Mouse (Mus musculus) midbrain, embryonic 14.5 days (tissue): ENCODE data around the gene Ruvbl2. TPM values are rescaled to one million over a fixed set of nuclear protein-coding genes. Genes with fewer than 3 reads are reported as not detected.
A peak's percentile ranks its signal among the peaks of the same experiment; 100 is the strongest.

Experiments
- ATAC-seq: fragments of 200-750 bp; cut with Nextera tagmentation; 2 replicates; pipeline ENCODE4 v1.8.0; 2017; ENCODE audit warnings: moderate number of reproducible peaks, moderate library complexity; ENCODE audit not compliant: low FRiP score, low TSS enrichment
- DNase-seq: peaks from one replicate; pipeline ENCODE4 v3.0.0-alpha.2; 2015
- H3K27ac ChIP-seq: fragments of 300-500 bp; sonication (generic); replicated peaks from 2 replicates; pipeline ENCODE4 v1.5.1; 2014; ENCODE audit warnings: mild to moderate bottlenecking, low read depth, low read length, moderate library complexity
- H3K27me3 ChIP-seq: fragments of 300-500 bp; sonication (generic); 2 replicates; pipeline ENCODE4 v1.6.1; 2014; ENCODE audit warnings: low read length, control low read depth, mixed read lengths; ENCODE audit not compliant: control insufficient read depth, insufficient read depth
- H3K36me3 ChIP-seq: fragments of 300-500 bp; sonication (generic); 2 replicates; pipeline ENCODE4 v1.6.1; 2014; ENCODE audit warnings: low read length, control low read depth; ENCODE audit not compliant: control insufficient read depth, insufficient read depth
- H3K4me1 ChIP-seq: fragments of 300-500 bp; sonication (generic); 2 replicates; pipeline ENCODE4 v1.6.1; 2014; ENCODE audit warnings: mild to moderate bottlenecking, antibody characterized with exemption, low read length, control low read depth; ENCODE audit not compliant: control insufficient read depth, insufficient read depth
- H3K4me2 ChIP-seq: fragments of 300-500 bp; sonication (generic); 2 replicates; pipeline ENCODE4 v1.6.1; 2014; ENCODE audit warnings: mild to moderate bottlenecking, low read length, moderate library complexity
- H3K4me3 ChIP-seq: fragments of 300-500 bp; sonication (generic); replicated peaks from 2 replicates; pipeline ENCODE4 v1.5.1; 2014; ENCODE audit warnings: low read depth, low read length
- H3K9ac ChIP-seq: fragments of 300-500 bp; sonication (generic); replicated peaks from 2 replicates; pipeline ENCODE4 v1.6.1; 2014; ENCODE audit warnings: mild to moderate bottlenecking, low read length, moderate library complexity
- H3K9me3 ChIP-seq: fragments of 300-500 bp; sonication (generic); 2 replicates; pipeline ENCODE4 v1.6.1; 2016; ENCODE audit warnings: low read length, control low read depth, mixed read lengths; ENCODE audit not compliant: control insufficient read depth
- WGBS: fragments of 180-500 bp; shearing (Covaris S2); extraction: QIAGEN DNeasy Blood & Tissue Kit; methylation state at CpG from one replicate; pipeline ENCODE4 v1.1.7; 2014; 5-methylcytosine and 5-hydroxymethylcytosine counted together
- polyA plus RNA-seq: library from polyadenylated mRNA; unstranded; fragments of >200 nt; fragmentation: Nextera tagmentation; extraction: Ambion mirVana; gene quantifications from 2 replicates; pipeline ENCODE4 v1.2.1, GENCODE M21; 2014

Gene Ruvbl2
- polyA plus RNA-seq, 1 experiment from 2014 or later, result 110 TPM

- Histone ChIP-seq H3K36me3 (peaks cover 92% of the 10 kb centered on the region), H3K9me3 (no peaks in the 10 kb centered on the region), H3K4me1 (no peaks in the 10 kb centered on the region), H3K9ac (no peak overlapping the region), H3K4me2 (no peak overlapping the region), H3K27me3 (no peaks in the 10 kb centered on the region), H3K4me3 (no peak overlapping the region), H3K27ac (no peak overlapping the region)
- DNase-seq (no peak), ATAC-seq (no peak)
- 94% methylated on average over 8 of the region's 8 CpGs for WGBS
These were observed 11.3 kb downstream of the Ruvbl2 start for GRCm38 (mm10) chr7:45426556-45426955.

GRCm38 (mm10) chr7:45421194-45421593, 16.7 kb downstream of the Ruvbl2 start:
- Histone ChIP-seq H3K27me3 (peaks cover 39% of the 10 kb centered on the region), H3K4me3 (no peak overlapping the region), H3K36me3 (peaks cover 55% of the 10 kb centered on the region), H3K4me2 (no peak overlapping the region), H3K9ac (no peak overlapping the region), H3K27ac (no peak overlapping the region), H3K9me3 (no peaks in the 10 kb centered on the region), H3K4me1 (no peaks in the 10 kb centered on the region)
- ATAC-seq (no peak), DNase-seq (no peak)
- 90% methylated on average over 14 of the region's 14 CpGs for WGBS

DNA sequence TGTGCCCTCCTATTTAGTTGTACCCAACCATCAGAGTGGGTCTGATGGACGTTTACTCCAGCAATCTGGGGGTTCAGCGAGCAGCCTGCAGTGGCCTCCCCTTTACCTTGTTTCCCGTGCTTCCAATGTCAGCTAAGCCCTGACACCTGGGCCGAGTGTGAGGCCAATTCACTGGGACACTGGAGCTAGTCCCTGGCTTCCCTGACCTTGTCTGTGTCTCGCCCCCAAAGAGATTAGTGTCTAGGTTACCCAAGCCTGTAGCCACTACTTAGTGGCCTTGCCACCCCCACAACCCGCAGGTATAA, 17.3 kb downstream of the Ruvbl2 start, which contains the start of gene Lhb:
TSS of gene Lhb (plus strand) at position 206 of the 305 bp plus-strand sequence.
- WGBS, result 52% methylated on average over 6 of the region's 6 CpGs
- Histone ChIP-seq H3K27me3 (peaks cover 45% of the 10 kb centered on the region), H3K9ac (no peak within 1 kb of the TSS), H3K27ac (no peak within 1 kb of the TSS), H3K4me2 (no peak within 1 kb of the TSS), H3K9me3 (no peaks in the 10 kb centered on the region), H3K4me1 (no peaks in the 10 kb centered on the region), H3K4me3 (no peak within 1 kb of the TSS), H3K36me3 (peaks cover 51% of the 10 kb centered on the region)
- no peak for ATAC-seq
- no peak for DNase-seq

DNA sequence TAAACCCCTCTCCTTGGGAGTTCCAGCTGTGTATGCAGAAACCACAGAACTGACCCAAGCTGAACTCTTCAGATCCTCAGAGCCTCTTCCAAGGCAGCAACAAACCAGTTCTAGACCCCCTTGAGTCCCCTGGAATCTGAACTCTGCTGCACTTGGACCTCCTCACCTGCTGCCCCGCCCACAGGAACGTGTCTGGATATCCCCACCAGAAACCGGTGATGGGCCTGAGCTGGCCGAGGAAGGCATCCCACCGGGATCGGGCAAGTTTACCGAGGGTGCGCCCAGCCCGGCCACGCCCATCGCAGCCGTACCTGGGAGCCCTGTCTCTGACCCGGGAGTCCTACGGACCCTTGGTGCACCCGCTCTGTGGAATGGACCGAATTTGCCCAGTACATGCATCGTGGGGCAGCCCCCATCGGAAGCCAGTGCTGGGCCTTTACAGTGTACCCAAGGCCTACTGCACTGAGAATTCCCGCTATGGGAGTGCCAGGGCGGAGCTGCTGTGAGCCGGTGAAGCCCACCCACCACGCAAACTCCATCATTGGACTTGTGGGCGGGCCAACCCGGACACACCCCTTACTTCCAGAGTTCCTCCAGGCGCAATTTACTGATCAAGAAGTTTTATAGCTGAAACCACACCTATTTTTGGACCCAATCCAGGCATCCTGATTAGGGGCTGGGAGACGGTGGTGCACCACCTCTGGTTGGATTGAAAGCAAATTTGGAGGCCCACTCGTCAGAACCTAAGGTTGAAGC, 17.9 kb downstream of the Ruvbl2 start:
- WGBS, result 16% methylated on average over 27 of the region's 27 CpGs
- no peaks in the 10 kb centered on the region for H3K9me3 ChIP-seq
- peaks cover 45% of the 10 kb centered on the region for H3K36me3 ChIP-seq
- no peak overlapping the region for H3K27ac ChIP-seq
- H3K27me3 ChIP-seq, result peaks cover 51% of the 10 kb centered on the region
- no peak for ATAC-seq
- H3K4me2 ChIP-seq, result no peak overlapping the region
- DNase-seq, result no peak
- H3K9ac ChIP-seq, result no peak overlapping the region
- H3K4me1 ChIP-seq, result no peaks in the 10 kb centered on the region
- H3K4me3 ChIP-seq, result no peak overlapping the region

DNA sequence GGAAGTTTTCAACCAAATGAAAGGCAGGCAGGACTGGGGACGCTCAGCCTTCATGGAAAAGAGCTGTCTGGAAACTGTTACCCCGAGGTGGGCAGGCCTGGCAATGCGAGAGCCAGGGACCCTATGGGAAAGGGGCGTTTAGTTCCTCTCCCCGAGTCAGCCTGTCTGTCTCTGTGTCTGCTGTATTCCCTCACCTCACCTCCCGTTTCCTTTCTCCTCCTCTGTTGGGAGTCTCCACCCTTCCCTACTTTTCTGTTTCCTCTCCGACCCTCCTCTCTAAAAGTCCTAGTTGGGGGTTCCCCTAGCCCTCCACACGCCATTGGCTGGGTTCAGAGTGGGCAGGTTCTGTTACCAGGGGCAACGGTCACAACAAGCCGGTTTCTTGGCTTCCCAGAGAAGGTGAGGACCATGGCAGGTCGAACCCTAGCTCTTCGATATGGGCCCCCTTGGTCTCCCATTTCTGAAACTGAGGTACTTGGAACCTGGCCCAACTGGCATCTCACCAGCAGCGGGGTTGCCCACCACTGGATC, 19.9 kb downstream of the Ruvbl2 start:
- 9% methylated on average over 13 of the region's 13 CpGs for WGBS
- H3K27me3 ChIP-seq, result peaks cover 71% of the 10 kb centered on the region
- no peak overlapping the region for H3K4me2 ChIP-seq
- H3K4me1 ChIP-seq, result peaks cover 3% of the 10 kb centered on the region; the same call in 1 of the 2 replicates
- peaks cover 25% of the 10 kb centered on the region for H3K36me3 ChIP-seq
- no peak overlapping the region for H3K27ac ChIP-seq
- ATAC-seq, result no peak
- no peak overlapping the region for H3K9ac ChIP-seq
- no peak overlapping the region for H3K4me3 ChIP-seq
- H3K9me3 ChIP-seq, result no peaks in the 10 kb centered on the region
- no peak for DNase-seq

- H3K9ac ChIP-seq, result no peak overlapping the region
- DNase-seq, result no peak
- no peak for ATAC-seq
- peaks cover 1% of the 10 kb centered on the region; the same call in 1 of the 2 replicates for H3K36me3 ChIP-seq
- no peaks in the 10 kb centered on the region for H3K9me3 ChIP-seq
- peaks cover 3% of the 10 kb centered on the region; the same call in 1 of the 2 replicates for H3K4me1 ChIP-seq
- H3K27me3 ChIP-seq, result peaks cover 89% of the 10 kb centered on the region
- WGBS, result 9% methylated on average over 37 of the region's 37 CpGs
- no peak overlapping the region for H3K27ac ChIP-seq
- H3K4me2 ChIP-seq, result no peak overlapping the region
- H3K4me3 ChIP-seq, result 0 out of 2 replicates have a peak overlapping the region, but pooled peaks have one; percentile 10
These were observed 22.3 kb downstream of the Ruvbl2 start for GRCm38 (mm10) chr7:45415636-45416035.

DNA sequence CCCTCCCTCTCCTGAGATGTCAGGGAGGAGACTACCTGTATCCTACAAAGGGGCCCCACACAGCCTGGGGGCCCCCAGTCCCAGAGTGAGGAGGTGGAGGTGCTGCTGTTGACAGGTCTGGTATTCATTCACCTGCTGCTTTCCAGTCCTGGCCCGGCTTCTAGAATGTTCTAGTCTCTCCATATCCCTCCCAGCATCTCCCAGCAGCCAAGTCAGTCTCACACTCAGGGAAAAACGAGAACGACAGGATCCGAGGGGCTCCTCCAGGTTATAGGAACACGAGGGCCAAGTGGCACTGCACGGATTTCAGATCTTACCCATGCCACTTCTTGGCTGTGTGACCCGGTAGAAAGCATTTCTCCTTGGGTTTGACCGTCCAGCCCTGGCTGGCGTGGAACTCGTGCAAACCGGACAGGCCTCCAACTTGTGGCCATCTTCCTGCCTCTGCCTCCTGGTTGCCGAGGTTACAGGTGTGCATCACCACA, 23.1 kb downstream of the Ruvbl2 start:
- Histone ChIP-seq H3K4me1 (peaks cover 3% of the 10 kb centered on the region; the same call in 1 of the 2 replicates), H3K9ac (no peak overlapping the region), H3K4me2 (no peak overlapping the region), H3K36me3 (no peaks in the 10 kb centered on the region), H3K27ac (no peak overlapping the region), H3K27me3 (peaks cover 93% of the 10 kb centered on the region), H3K4me3 (no peak overlapping the region), H3K9me3 (no peaks in the 10 kb centered on the region)
- ATAC-seq (no peak), DNase-seq (no peak)
- 43% methylated on average over 12 of the region's 12 CpGs for WGBS

DNA sequence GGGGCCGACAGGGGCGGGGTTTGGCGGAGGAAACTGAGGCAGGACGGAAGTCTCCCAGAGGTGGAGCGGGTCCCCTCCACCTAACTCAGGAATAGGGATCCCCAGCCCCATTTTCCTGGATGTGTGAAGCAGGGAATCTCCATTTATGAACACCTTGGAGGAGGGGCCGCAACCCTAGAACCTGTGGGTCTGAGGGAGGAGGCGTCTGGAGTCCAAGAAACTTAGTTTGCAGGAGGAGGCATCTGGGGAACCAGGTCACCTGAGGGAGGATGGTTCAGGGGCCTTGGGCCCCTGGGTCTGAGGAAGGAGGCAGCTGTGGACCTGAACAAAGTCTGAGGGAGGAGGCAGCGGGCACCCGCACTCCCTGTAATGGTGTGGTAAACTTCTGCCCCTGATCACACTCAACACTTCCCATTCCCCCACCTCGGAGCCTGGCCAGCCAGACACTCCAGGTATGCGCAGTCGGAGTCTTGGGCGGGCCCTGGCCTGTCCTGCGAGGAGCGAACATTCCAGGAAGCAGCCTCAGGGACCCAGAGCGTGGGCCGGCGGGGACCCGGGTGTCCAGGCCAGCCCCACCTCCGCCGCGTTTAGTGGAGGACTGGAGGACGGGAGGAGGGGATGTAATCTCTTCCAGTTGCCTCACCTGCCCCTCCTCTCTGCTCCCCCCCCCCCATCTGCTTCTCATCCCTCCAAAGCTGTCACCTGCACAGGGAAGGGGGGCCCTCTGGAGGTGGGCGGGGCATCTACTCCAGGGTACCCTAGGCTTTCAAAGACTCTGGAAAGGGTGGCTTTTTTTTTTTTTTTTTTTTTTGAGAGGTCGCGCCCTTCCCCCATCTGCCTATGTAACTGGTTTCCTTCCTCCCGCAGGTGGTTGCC, 23.8 kb downstream of the Ruvbl2 start:
- no peak for ATAC-seq

More for the DNA sequence above, 23.8 kb downstream of the Ruvbl2 start:
- Histone ChIP-seq H3K4me1 (peaks cover 3% of the 10 kb centered on the region; the same call in 1 of the 2 replicates), H3K9me3 (no peaks in the 10 kb centered on the region), H3K27me3 (peaks cover 95% of the 10 kb centered on the region), H3K4me2 (peak overlapping the region; percentile 84), H3K27ac (no peak overlapping the region), H3K4me3 (peak overlapping the region; percentile 43), H3K36me3 (no peaks in the 10 kb centered on the region), H3K9ac (peak overlapping the region; percentile 51)
- WGBS, result 1% methylated on average over 26 of the region's 27 CpGs
- no peak for DNase-seq
